Mouse (Mus musculus) neutrophil, adult 83 days (primary cell): ENCODE data around the gene Olfr749. TPM values are rescaled to one million over a fixed set of nuclear protein-coding genes. Genes with fewer than 3 reads are reported as not detected.

Experiments
- total RNA-seq, 2 experiments: library from RNA; stranded (reverse); gene quantifications; one replicate each; pipeline ENCODE4 v1.2.4; 2023

The Olfr749 gene
- not detected for total RNA-seq

GRCm38 (mm10) chr14:50744994-50745393, at the start of gene Olfr749:
Gene Olfr749 (minus strand): TSS chr14:50745094.

DNA sequence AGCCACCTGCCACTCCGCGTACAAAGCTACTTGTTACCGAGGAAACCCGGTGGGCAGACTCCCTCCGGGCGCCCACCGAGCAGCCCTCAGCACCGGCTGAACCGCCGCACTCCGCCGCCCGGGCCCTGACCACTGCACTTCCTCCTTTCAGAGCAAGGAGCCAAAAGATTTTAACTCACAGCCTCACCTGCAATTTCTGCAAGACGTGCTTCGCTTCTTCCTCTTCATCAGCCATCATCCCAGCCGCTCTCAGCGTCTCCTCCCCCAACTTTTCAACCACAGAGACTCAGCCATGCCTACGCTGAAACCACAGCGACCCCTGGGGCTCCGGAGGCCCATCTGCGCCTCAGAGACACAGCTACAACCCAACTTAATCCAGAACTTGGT, 40.4 kb upstream of the Olfr749 start, which contains the start of gene Ttc5:
TSS of gene Ttc5 (minus strand) at position 269 of the 387 bp plus-strand sequence.

DNA sequence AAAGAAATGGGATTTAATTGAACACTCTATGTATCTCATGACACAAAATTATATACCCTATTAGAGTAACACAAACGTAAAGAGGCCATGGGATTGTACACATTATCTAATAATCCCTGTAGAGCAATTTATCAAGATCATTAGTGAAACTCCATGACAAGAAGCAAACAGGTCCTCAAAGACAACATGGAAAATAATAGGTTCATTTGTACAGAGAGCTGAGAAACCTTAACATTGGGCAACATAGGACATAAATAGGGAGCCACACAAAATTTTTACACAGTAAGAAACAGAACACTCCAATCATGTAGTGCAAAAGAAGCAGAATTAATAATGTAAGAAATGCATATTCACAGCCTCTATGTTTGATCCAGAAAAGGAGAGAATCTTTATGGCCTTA, 37.8 kb downstream of the Olfr749 start, which contains the start of gene Olfr748:
TSS of gene Olfr748 (plus strand) at position 301 of the 400 bp plus-strand sequence.

GRCm38 (mm10) chr14:50693106-50693505, 51.8 kb downstream of the Olfr749 start, which contains the start of gene Olfr747:
Gene Olfr747 (minus strand): TSS chr14:50693206.

Other genes with a start within 250 kb of the Olfr749 start
- not detected for gene Olfr742, start 241.5 kb downstream of the Olfr749 start, total RNA-seq
- not detected for gene Olfr743, start 223.3 kb downstream of the Olfr749 start, total RNA-seq
- gene Olfr744, start 130.2 kb downstream of the Olfr749 start, total RNA-seq, result not detected
- gene Olfr745, start 105.7 kb downstream of the Olfr749 start, total RNA-seq, result not detected
- not detected for gene Olfr746, start 98.0 kb downstream of the Olfr749 start, total RNA-seq
- not detected for gene Olfr747, start 51.9 kb downstream of the Olfr749 start, total RNA-seq
- not detected for gene Olfr748, start 37.7 kb downstream of the Olfr749 start, total RNA-seq
- gene Ttc5, start 40.4 kb upstream of the Olfr749 start, total RNA-seq, result 10 to 100 TPM; 27.2 to 32.8 TPM
- gene Ccnb1ip1, start 62.6 kb upstream of the Olfr749 start, total RNA-seq, result under 1 TPM in 1 of 2 experiments, not detected in 1; 0.26 TPM
- 10 to 100 TPM; 24.4 to 28.5 TPM for gene Parp2, start 62.7 kb upstream of the Olfr749 start, total RNA-seq
- gene Tep1, start 125.5 kb upstream of the Olfr749 start, total RNA-seq, result 10 to 100 TPM; 49.5 to 58.5 TPM
- gene Klhl33, start 152.4 kb upstream of the Olfr749 start, total RNA-seq, result under 1 TPM; 0.13 to 0.33 TPM
- 10 to 100 TPM; 22.8 to 27.0 TPM for gene Osgep, start 179.8 kb upstream of the Olfr749 start, total RNA-seq
- gene Apex1, start 179.9 kb upstream of the Olfr749 start, total RNA-seq, result 10 to 100 TPM; 16.0 to 20.1 TPM
- 10 to 100 TPM; 53.6 to 56.3 TPM for gene Pip4p1, start 185.8 kb upstream of the Olfr749 start, total RNA-seq
- 100 to 1,000 TPM in 1 of 2 experiments, 10 to 100 TPM in 1; 77.0 to 104 TPM for gene Pnp, start 186.0 kb upstream of the Olfr749 start, total RNA-seq
- 10 to 100 TPM; 91.1 to 96.2 TPM for gene Gm49342, start 199.4 kb upstream of the Olfr749 start, total RNA-seq
- gene Pnp2, start 210.9 kb upstream of the Olfr749 start, total RNA-seq, result 10 to 100 TPM in 1 of 2 experiments, 1 to 10 TPM in 1; 9.1 to 11.8 TPM